Mouse (Mus musculus) heart, adult 2 months (tissue): ENCODE measurements around the gene Gm18336. TPM values are rescaled to one million over a fixed set of nuclear protein-coding genes. Genes with fewer than 3 reads are reported as not detected.

Experiments used
- DNase-seq, 2 experiments: peaks; one replicate each; pipeline ENCODE4 v3.0.0; 2021
- H3K27ac ChIP-seq: fragments of 200-600 bp; 2 replicates; pipeline ENCODE4 v1.8.1; 2022
- H3K27me3 ChIP-seq: fragments of 200-500 bp; 2 replicates; pipeline ENCODE4 v1.6.1; 2012; ENCODE audit warnings: mild to moderate bottlenecking, low read length, inconsistent platforms, mixed read lengths; ENCODE audit not compliant: control insufficient read depth, insufficient read depth
- H3K36me3 ChIP-seq: fragments of 200-500 bp; 2 replicates; pipeline ENCODE4 v1.6.1; 2012; ENCODE audit warnings: low read length, inconsistent platforms; ENCODE audit not compliant: control insufficient read depth, insufficient read depth
- H3K4me1 ChIP-seq: fragments of 200-500 bp; 2 replicates; pipeline ENCODE4 v1.6.1; 2011; ENCODE audit warnings: low read length; ENCODE audit not compliant: control insufficient read depth, insufficient read depth
- H3K4me3 ChIP-seq: fragments of 200-600 bp; 2 replicates; pipeline ENCODE4 v1.8.1; 2022
- H3K79me2 ChIP-seq: fragments of 200-500 bp; replicated peaks from 2 replicates; pipeline ENCODE4 v1.6.1; 2012; ENCODE audit warnings: mild to moderate bottlenecking, inconsistent platforms, low read length, moderate library complexity, mixed read lengths; ENCODE audit not compliant: control insufficient read depth, insufficient read depth
- H3K9ac ChIP-seq: fragments of 200-500 bp; 2 replicates; pipeline ENCODE4 v1.6.1; 2012; ENCODE audit warnings: low read depth, mild to moderate bottlenecking, control low read depth, inconsistent platforms, low read length, mixed read lengths
- CTCF ChIP-seq: fragments of 200-600 bp; IDR thresholded peaks from 2 replicates; pipeline ENCODE4 v1.8.1; 2022; ENCODE audit warnings: antibody characterized with exemption, mild to moderate bottlenecking, moderate library complexity
- EP300 ChIP-seq: fragments of 200-500 bp; IDR thresholded peaks from 2 replicates; pipeline ENCODE4 v1.6.1; 2011; ENCODE audit warnings: low read depth, low read length, control low read depth; ENCODE audit not compliant: insufficient read depth
- POLR2A ChIP-seq: fragments of 200-500 bp; IDR thresholded peaks from 2 replicates; pipeline ENCODE4 v1.6.1; 2011; ENCODE audit warnings: mild to moderate bottlenecking, low read depth, low read length, control low read depth; ENCODE audit not compliant: insufficient read depth
- WGBS: fragments of 180-500 bp; shearing (Covaris S2); methylation state at CpG from one replicate; pipeline ENCODE4 v1.1.7; 2018; 5-methylcytosine and 5-hydroxymethylcytosine counted together
- intact Hi-C: fragments of 180-260 bp; cut with DNase I; formaldehyde crosslinking; loops from one replicate; pipeline ENCODE4 v1.15.1; 2025
- polyA plus RNA-seq: library from polyadenylated mRNA; depleted of rRNA; stranded (reverse); fragments of >200 nt; gene quantifications from 2 replicates; pipeline ENCODE4 v1.2.3, GENCODE M21; 2012; rRNA removed
- total RNA-seq, 2 experiments: library from RNA; stranded (reverse); gene quantifications; 2 replicates each; pipeline ENCODE4 v1.2.3; 2021

The Gm18336 gene
- total and polyA plus RNA-seq, 3 experiments = not detected

GRCm38 (mm10) chrX:73384419-73384818, 14.1 kb downstream of the Gm18336 start:
- WGBS = 52% methylated on average over 6 of the region's 6 CpGs
- H3K9ac ChIP-seq = no peak overlapping the region

GRCm38 (mm10) chrX:73363291-73363690, 35.2 kb downstream of the Gm18336 start:
- no peaks in the 10 kb centered on the region for H3K79me2 ChIP-seq
- H3K9ac ChIP-seq = no peak overlapping the region
- intact Hi-C loops = no loop called here
- H3K36me3 ChIP-seq = no peaks in the 10 kb centered on the region
- H3K27ac ChIP-seq = no peak overlapping the region
- H3K4me3 ChIP-seq = no peak overlapping the region
- no peak for TF ChIP-seq POLR2A
- no peak for TF ChIP-seq CTCF
- TF ChIP-seq EP300 = no peak
- DNase-seq = no peak
- H3K27me3 ChIP-seq = no peaks in the 10 kb centered on the region
- H3K4me1 ChIP-seq = no peaks in the 10 kb centered on the region

More at GRCm38 (mm10) chrX:73384419-73384818, 14.1 kb downstream of the Gm18336 start:
- Histone ChIP-seq H3K4me1 (no peaks in the 10 kb centered on the region), H3K27ac (no peak overlapping the region), H3K27me3 (no peaks in the 10 kb centered on the region), H3K79me2 (no peaks in the 10 kb centered on the region), H3K36me3 (no peaks in the 10 kb centered on the region), H3K4me3 (no peak overlapping the region)
- no peak for TF ChIP-seq POLR2A
- no peak for DNase-seq
- intact Hi-C loops = no loop called here

DNA sequence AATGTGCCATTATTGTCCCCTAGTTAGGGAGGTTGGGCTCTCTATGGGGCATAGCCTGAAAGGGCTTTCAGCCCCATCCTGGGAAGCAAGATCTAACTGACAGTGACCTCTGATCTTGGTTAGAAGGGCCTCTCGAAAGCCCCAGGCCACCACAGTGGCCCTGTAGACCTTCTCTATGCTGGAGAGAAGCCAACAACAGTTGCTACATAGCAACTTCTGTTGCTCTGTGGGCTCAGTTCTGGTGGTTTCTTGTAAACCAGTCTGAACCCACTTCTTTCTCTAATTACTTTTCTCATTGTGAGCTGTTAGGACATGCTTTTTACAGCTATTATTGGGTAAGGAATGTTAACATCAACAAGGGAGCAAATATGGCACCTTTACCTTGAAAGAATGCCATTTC, 41.8 kb downstream of the Gm18336 start:
- intact Hi-C loops = no loop called here
- no peaks in the 10 kb centered on the region for H3K79me2 ChIP-seq
- no peaks in the 10 kb centered on the region for H3K27me3 ChIP-seq
- no peak overlapping the region for H3K27ac ChIP-seq
- TF ChIP-seq EP300 = no peak
- TF ChIP-seq CTCF = no peak
- no peak for TF ChIP-seq POLR2A
- DNase-seq = no peak
- no peaks in the 10 kb centered on the region for H3K36me3 ChIP-seq
- no peaks in the 10 kb centered on the region for H3K4me1 ChIP-seq
- H3K4me3 ChIP-seq = no peak overlapping the region
- 85% methylated on average over 1 of the region's 1 CpGs for WGBS
- H3K9ac ChIP-seq = no peak overlapping the region

DNA sequence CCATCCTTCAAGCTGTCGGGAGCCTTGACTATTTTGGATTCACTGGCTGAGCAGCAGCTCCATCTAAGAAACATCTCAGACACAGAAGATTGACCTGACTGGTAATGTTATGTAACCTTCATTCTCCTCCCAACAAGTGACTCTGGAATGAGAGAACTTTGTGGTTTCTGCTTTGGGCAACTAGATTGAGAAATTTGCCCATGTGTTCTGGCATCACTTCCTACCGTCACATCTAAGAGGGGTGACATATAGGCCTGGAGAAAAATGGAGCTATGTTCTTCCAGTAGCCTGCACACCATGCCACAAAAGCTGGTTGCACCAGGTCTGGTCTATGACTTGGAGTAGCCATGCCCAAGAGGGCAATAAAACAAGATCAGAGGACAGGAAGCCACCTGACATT, 42.4 kb downstream of the Gm18336 start:
- Histone ChIP-seq H3K4me1 (no peaks in the 10 kb centered on the region), H3K36me3 (no peaks in the 10 kb centered on the region), H3K79me2 (no peaks in the 10 kb centered on the region), H3K27ac (no peak overlapping the region), H3K9ac (no peak overlapping the region), H3K27me3 (no peaks in the 10 kb centered on the region), H3K4me3 (no peak overlapping the region)
- no peak for TF ChIP-seq EP300
- no peak for TF ChIP-seq POLR2A
- TF ChIP-seq CTCF = no peak
- intact Hi-C loops = no loop called here
- WGBS = 87% methylated on average over 2 of the region's 2 CpGs
- no peak for DNase-seq

Other genes with a start within 250 kb of the Gm18336 start
- gene Xlr5b, start 249.9 kb downstream of the Gm18336 start, total RNA-seq = not detected
- gene Xlr5b, start 249.9 kb downstream of the Gm18336 start, polyA plus RNA-seq = not detected in 2 replicates
- not detected for gene DXBay18, start 249.3 kb downstream of the Gm18336 start, total RNA-seq
- gene DXBay18, start 249.3 kb downstream of the Gm18336 start, polyA plus RNA-seq = not detected in 2 replicates
- gene Spin2d, start 221.7 kb downstream of the Gm18336 start, total RNA-seq = not detected
- gene Spin2d, start 221.7 kb downstream of the Gm18336 start, polyA plus RNA-seq = not detected in 2 replicates
- under 1 TPM; 0.25 to 0.99 TPM for gene Xlr3b, start 206.5 kb downstream of the Gm18336 start, total RNA-seq
- gene Xlr3b, start 206.5 kb downstream of the Gm18336 start, polyA plus RNA-seq = 0.35 and 0.59 TPM in 2 replicates
- gene Xlr4b, start 184.4 kb downstream of the Gm18336 start, total RNA-seq = 1 to 10 TPM in 1 of 2 experiments, under 1 TPM in 1; 0.32 to 1.9 TPM
- 0.20 and 0.29 TPM in 2 replicates for gene Xlr4b, start 184.4 kb downstream of the Gm18336 start, polyA plus RNA-seq
- gene F8a, start 170.4 kb downstream of the Gm18336 start, total RNA-seq = 1 to 10 TPM; 6.0 to 6.9 TPM
- 5.1 and 5.9 TPM in 2 replicates for gene F8a, start 170.4 kb downstream of the Gm18336 start, polyA plus RNA-seq
- not detected for gene Xlr4c, start 155.6 kb downstream of the Gm18336 start, total RNA-seq
- gene Xlr4c, start 155.6 kb downstream of the Gm18336 start, polyA plus RNA-seq = not detected in 2 replicates
- not detected for gene Xlr3c, start 133.3 kb downstream of the Gm18336 start, total RNA-seq
- not detected in 2 replicates for gene Xlr3c, start 133.3 kb downstream of the Gm18336 start, polyA plus RNA-seq
- gene Xlr5a, start 105.8 kb downstream of the Gm18336 start, total RNA-seq = not detected
- not detected in 2 replicates for gene Xlr5a, start 105.8 kb downstream of the Gm18336 start, polyA plus RNA-seq
- gene Xlr5c, start 105.8 kb downstream of the Gm18336 start, total RNA-seq = not detected
- gene Xlr5c, start 105.8 kb downstream of the Gm18336 start, polyA plus RNA-seq = not detected in 2 replicates
- not detected for gene Gm45015, start 61.9 kb downstream of the Gm18336 start, total RNA-seq
- not detected in 2 replicates for gene Gm45015, start 61.9 kb downstream of the Gm18336 start, polyA plus RNA-seq
- 1 to 10 TPM; 4.8 to 6.2 TPM for gene Zfp275, start 56.1 kb downstream of the Gm18336 start, total RNA-seq
- gene Zfp275, start 56.1 kb downstream of the Gm18336 start, polyA plus RNA-seq = 7.5 and 11.2 TPM in 2 replicates
- gene Zfp92, start 12.4 kb upstream of the Gm18336 start, total RNA-seq = not detected
- gene Zfp92, start 12.4 kb upstream of the Gm18336 start, polyA plus RNA-seq = not detected in 2 replicates
- gene Trex2, start 36.6 kb upstream of the Gm18336 start, total RNA-seq = not detected
- not detected in 2 replicates for gene Trex2, start 36.6 kb upstream of the Gm18336 start, polyA plus RNA-seq
- gene Haus7, start 60.3 kb upstream of the Gm18336 start, total RNA-seq = 1 to 10 TPM; 4.3 to 5.5 TPM
- 6.0 and 8.9 TPM in 2 replicates for gene Haus7, start 60.3 kb upstream of the Gm18336 start, polyA plus RNA-seq
- gene Bgn, start 84.9 kb upstream of the Gm18336 start, total RNA-seq = 100 to 1,000 TPM; 190 to 202 TPM
- 378 and 439 TPM in 2 replicates for gene Bgn, start 84.9 kb upstream of the Gm18336 start, polyA plus RNA-seq
- under 1 TPM in 1 of 2 experiments, not detected in 1; 0.14 TPM for gene Atp2b3, start 104.3 kb upstream of the Gm18336 start, total RNA-seq
- gene Atp2b3, start 104.3 kb upstream of the Gm18336 start, polyA plus RNA-seq = 0.09 and 0.12 TPM in 2 replicates
- not detected for gene Dusp9, start 240.7 kb upstream of the Gm18336 start, total RNA-seq
- gene Dusp9, start 240.7 kb upstream of the Gm18336 start, polyA plus RNA-seq = 0.04 TPM in 1 of 2 replicates, not detected in the other